Mouse (Mus musculus): ENCODE data around the gene Ccm2.

The Ccm2 gene

GRCm38 (mm10) chr11:6529961-6530360 lies 16.7 kb upstream of the Ccm2 start:
- DNase-seq (ENCODE audit: low read depth, low spot score), result peak; percentile 47

GRCm38 (mm10) chr11:6530746-6531145 lies 15.9 kb upstream of the Ccm2 start:
- peak; percentile 68 for DNase-seq (ENCODE audit: low read depth, low spot score)

GRCm38 (mm10) chr11:6544683-6545082 lies 2.0 kb upstream of the Ccm2 start:
- DNase-seq (ENCODE audit: low read depth, low spot score), result peak; percentile 43

GRCm38 (mm10) chr11:6545186-6545856 lies 1.4 kb upstream of the Ccm2 start:
- no peak for DNase-seq (ENCODE audit: low read depth, low spot score)

GRCm38 (mm10) chr11:6545857-6546192 lies 862 bp upstream of the Ccm2 start:
- no peak for DNase-seq (ENCODE audit: low read depth, low spot score)

- DNase-seq (ENCODE audit: low read depth, low spot score), result peak; percentile 39
Observed at GRCm38 (mm10) chr11:6547037-6547680, 472 bp downstream of the Ccm2 start.

GRCm38 (mm10) chr11:6547696-6548325 lies 1.1 kb downstream of the Ccm2 start:
- no peak for DNase-seq (ENCODE audit: low read depth, low spot score)

GRCm38 (mm10) chr11:6549770-6550169 lies 3.1 kb downstream of the Ccm2 start:
- DNase-seq (ENCODE audit: low read depth, low spot score), result no peak

GRCm38 (mm10) chr11:6550201-6550600 lies 3.5 kb downstream of the Ccm2 start:
- DNase-seq (ENCODE audit: low read depth, low spot score), result no peak

GRCm38 (mm10) chr11:6558234-6558633 lies 11.5 kb downstream of the Ccm2 start:
- peak; percentile 67 for DNase-seq (ENCODE audit: low read depth, low spot score)

GRCm38 (mm10) chr11:6559996-6560395 lies 13.3 kb downstream of the Ccm2 start:
- no peak for DNase-seq (ENCODE audit: low read depth, low spot score)

- no peak for DNase-seq (ENCODE audit: low read depth, low spot score)
Observed at GRCm38 (mm10) chr11:6560655-6561360, 14.1 kb downstream of the Ccm2 start.

- DNase-seq (ENCODE audit: low read depth, low spot score), result no peak
Observed at GRCm38 (mm10) chr11:6561474-6561873, 14.8 kb downstream of the Ccm2 start.

GRCm38 (mm10) chr11:6562359-6562758 lies 15.7 kb downstream of the Ccm2 start:
- no peak for DNase-seq (ENCODE audit: low read depth, low spot score)

- no peak for DNase-seq (ENCODE audit: low read depth, low spot score)
Observed at GRCm38 (mm10) chr11:6563201-6563600, 16.5 kb downstream of the Ccm2 start.

GRCm38 (mm10) chr11:6566496-6566895 lies 19.8 kb downstream of the Ccm2 start:
- DNase-seq (ENCODE audit: low read depth, low spot score), result no peak

- DNase-seq (ENCODE audit: low read depth, low spot score), result no peak
Observed at GRCm38 (mm10) chr11:6567951-6568350, 21.3 kb downstream of the Ccm2 start.

GRCm38 (mm10) chr11:6568584-6569409 lies 22.1 kb downstream of the Ccm2 start:
- DNase-seq (ENCODE audit: low read depth, low spot score), result no peak

- no peak for DNase-seq (ENCODE audit: low read depth, low spot score)
Observed at GRCm38 (mm10) chr11:6569410-6569777, 22.7 kb downstream of the Ccm2 start.

- DNase-seq (ENCODE audit: low read depth, low spot score), result no peak
Observed at GRCm38 (mm10) chr11:6576151-6576550, 29.5 kb downstream of the Ccm2 start.

GRCm38 (mm10) chr11:6579361-6579760 lies 32.7 kb downstream of the Ccm2 start:
- DNase-seq (ENCODE audit: low read depth, low spot score), result peak; percentile 60

All from R1 (cell line).